Mouse (Mus musculus): ENCODE measurements around the gene Ptprg.

Gene Ptprg

DNA sequence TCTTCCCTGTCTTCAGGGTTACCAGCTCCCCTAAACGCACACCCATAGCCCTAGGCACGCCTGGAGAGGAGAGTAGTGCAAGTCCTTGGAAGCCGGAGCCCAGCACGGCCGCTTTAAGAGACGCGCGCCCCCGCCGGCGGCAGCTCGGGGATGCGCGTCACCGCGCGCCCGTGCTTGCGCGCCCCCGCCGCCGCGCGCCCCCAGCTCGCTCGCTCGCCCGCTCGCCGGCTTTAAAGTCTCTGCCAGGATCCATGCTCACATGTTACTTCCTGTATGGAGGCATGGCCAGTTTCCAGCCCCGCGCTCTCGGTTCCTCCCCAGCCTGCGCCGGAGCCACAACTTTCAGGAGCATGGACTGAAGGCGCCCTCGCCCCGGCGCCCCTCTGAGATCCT is at the start of gene Ptprg:
TSS of gene Ptprg (plus strand) at position 260 of the 393 bp plus-strand sequence.
- DNase-seq: peak; percentile 87 to 90

DNA sequence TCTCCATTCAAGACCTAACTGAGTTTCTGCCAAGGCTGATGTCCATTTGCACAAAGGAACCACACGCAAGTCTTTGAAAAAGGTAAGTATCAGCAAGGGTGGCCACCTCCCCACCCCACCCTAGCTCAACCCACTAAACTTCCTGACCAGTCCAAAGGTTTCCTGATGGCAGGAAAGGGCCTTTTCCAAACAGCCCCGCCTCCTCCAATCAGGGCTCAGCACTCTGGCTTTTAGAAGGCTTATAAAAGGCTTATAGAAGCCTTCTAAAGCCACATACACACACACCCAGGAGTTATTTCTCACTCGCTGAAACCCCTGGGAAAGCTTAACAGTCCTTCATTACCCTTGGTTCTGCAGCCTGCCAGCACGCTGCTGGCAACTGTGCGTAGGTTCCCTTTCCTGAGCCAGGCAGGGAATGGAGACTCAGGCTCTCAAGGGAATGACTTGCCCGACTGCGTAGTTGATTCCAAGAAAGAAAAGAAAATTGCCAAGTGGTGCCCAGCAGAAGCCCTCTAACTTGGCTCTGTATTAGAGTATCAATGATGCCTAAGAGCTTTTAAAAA is 49.4 kb upstream of the Ptprg start:
- DNase-seq: no peak

DNA sequence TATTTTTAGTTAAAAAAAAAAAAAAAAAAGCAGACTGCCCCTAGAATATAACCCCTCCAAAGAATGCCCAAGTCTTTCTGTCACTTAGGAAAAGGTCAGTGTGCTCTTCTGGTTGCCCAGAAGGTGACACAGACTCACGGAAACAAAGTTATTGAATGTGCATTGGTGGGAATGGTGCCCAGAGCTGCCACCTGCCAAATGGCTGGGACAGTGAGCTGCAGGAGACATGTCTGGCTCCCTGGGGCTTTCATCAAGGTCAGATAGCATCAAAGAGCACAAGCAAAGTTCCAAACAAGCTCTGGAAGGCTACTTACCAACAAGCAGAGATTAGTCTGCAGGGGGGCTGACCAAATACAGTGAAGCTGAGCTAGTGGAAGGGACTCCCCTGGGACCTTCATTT is 43.2 kb upstream of the Ptprg start:
- peak in 1 of 2 experiments; percentile 24 for DNase-seq

DNA sequence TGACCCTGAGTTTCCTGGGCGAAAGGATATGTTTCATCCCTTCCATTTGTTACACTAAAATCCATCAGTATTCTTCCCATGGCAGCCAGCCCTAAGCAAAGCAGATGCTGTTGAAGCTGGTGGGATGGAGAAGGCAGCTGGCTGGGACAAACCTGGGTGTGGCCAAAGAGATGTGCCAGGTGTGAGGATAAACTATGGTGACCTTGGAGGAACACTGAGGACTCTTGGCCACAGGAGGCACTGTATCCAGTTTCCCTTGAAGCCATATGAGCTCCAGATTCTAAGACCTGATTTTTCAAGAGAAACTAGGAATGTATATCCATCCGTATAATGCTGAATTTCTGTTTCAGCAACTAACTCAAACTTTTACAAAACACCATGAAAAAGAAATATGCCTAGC is 34.2 kb upstream of the Ptprg start:
- DNase-seq: no peak

DNA sequence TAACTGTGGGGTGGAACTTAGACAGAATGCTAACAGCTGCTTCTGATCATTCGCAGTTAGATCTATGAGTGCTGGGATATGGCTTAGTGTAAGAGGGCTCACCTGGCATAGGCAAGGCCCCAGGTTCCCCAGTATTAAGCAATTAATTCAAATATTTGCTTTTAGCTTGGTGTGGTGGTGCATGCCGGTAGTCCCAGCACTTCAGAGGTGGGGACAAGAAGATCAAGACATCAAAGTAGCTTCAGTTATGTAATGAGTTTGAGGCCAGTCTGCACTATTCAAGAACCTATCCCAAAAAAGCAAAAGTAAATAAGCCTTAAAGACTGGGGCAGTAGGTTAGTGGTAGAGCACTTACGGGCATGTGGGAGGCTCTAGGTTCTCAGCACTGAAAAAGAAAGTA is 30.3 kb upstream of the Ptprg start:
- DNase-seq: no peak

DNA sequence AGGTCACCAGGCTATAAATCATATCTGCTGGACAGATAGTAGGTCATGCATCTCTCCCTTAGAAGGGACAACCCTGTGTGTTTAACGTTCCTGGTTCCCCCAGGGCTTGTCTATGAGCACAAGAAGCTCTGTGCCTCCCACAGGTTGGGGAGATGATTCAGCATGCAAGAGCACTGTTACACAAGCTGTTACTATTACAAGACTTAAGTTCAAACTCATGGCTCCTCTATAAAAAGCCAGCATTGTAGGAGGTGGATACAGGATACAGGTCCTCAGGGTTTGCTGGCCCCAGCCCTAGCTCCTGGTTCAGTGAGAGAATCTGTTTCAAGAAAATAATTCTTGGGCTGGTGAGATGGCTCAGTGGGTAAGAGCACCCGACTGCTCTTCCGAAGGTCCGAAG is 23.7 kb upstream of the Ptprg start:
- DNase-seq: no peak

DNA sequence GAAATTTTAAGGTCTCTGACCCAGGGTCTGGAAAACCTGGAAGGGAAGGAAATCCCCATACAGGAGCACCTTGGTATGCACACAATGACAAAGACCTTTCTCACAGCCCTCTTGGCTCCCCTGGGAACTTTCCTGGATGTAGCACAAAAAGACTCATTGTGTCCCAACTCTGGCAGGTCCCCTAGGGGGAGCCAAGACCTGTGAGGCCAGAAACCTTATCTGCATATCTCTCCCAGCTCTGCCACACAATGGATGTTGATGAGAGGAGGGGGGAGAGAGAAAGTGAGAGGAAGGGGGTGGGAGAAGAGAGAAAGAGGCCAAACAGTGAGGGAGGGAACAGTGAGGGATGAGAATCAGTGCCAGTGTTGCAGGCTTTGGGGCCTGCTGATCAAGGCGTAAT is 18.9 kb upstream of the Ptprg start:
- peak in 1 of 2 experiments; percentile 17 for DNase-seq

DNA sequence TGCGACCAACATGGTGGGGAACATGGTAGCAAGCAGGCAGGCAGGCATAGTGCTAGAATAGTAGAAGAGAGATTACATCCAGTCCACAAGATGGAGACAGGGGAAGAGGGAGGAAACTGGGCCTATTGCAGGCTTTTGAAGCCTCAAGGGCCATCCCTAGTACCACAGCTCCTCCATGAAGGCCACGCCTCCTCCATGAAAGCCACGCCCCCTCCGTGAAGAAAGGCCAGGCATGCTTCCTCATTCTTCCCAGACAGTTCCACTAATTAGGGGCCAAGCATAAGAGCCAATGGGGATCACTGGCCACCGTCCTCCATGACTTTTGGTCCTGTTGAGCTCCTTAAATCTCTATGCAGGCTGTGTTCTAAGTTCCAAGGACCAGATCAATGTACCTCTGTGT is 17.2 kb upstream of the Ptprg start:
- DNase-seq: no peak

DNA sequence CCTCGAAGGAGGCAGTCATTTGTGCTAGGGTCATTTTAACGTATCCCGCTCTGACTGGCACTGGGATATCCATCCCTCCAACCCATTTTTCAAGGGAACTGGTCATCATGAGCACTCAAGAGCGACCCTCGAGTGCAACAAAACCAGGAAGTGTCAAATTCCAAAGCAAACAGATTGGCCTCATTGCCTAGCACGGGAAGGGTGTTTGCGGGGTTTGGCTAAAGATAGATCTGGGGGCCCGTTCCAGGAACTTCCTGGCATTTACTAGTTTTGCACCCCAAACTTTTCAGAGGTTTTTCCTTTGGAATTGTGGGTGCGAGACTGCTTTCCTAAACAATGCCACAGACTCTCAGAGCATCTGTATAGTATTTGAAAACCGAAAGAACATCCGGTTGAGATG is 1.4 kb upstream of the Ptprg start:
- no peak for DNase-seq

DNA sequence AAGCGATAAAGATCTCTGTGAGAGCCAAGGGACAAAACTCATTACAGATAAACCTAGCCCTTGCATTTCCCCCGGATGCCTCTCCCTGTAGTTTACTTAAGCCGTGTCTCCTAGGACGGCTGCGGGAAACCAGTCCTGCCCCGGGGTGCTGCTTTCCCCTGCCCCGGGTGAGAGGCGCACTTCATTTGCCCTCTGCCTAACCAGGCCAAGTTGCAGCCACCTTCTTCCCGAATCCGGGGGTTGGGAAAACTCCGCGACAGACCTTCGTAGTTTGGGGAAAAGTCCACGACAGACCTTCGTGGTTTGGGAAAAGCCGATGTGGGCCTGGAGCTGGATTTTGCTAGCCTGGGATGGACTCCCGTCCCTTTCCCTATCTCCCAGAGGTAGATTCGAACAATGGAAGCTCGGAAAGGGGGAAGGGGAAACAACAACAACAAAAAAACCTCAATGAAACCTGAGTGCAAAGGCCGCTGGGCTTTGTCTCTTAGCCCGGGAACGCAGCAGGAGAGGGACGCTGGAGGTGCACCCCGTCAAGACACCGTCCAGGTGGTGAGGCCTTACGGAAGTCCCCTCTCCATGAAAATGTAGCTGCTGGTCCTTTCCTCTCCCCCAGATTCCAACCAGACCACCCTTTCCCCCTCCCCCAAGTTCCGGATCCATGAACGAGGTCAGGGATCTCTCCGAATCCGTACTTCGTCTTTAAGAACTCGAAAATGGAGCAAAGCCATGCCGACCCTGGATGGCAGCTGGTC is 635 bp upstream of the Ptprg start:
- peak; percentile 42 to 49 for DNase-seq

DNA sequence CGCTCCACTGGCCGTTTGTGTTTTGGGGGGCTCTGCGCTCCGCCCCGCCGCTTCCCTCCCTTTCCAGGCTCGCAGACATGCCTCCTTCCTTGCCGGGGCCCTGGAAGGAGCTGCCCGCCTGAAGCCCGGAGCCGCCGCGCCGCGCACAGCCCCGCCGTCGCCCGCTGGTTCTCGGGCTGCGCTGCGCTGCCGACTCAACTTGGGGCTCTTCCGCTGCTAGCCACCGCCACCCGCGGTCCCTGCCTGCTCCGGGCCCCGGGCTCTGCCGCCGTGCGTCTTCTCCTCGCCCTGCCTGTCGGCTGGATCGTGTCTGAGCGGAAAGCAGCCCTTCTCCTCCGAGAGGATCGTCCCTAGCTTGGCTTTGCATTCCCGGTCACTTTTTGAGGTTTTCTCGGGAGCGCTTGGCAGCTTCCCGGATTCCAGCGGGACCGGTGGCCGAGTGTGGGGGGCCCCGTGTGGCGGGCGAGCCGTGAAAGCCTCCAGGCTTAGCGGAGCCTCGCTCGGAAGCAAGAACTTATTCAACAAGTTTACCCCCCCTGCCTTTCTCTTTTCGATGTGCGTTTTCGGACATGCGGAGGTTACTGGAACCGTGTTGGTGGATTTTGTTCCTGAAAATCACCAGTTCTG is 460 bp downstream of the Ptprg start:
- DNase-seq: peak in 1 of 2 experiments; percentile 39

DNA sequence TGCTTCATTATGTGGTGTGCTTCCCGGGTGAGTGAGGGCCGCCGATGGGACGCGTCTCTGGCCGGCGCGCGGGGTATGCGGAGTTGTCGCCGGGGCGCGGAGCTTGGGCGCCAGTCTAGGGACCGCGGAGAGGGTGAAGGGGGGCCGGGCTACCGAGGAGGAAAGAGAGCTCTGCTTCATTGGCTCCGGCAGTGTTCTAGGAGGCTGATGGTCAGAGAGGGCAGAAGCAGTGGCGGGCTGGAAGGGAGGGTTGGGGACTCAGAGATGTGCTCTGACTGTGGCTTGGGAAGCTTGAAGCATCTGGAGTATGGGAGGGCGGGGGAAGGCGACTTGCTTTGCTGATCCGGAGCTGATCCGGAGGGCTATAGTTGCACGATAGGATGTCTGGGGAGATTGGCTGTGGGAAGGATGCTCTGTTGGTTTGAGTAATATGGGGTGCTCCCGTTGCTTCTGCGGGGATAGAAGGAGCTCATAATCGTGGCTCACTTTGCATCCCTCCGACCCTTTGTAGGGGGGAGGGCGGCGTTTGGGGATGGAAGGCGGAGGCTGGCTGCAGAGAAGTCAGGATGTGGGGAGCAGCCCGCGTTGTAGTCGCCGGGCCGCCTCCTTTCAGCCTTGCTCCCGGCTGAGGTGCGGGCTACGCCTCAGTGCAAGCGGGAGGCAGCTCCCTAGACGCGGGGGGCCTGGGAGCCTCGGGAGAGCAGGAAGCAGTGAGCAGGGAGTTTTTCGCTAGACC is 1.1 kb downstream of the Ptprg start:
- DNase-seq: peak in 1 of 2 experiments; percentile 54

DNA sequence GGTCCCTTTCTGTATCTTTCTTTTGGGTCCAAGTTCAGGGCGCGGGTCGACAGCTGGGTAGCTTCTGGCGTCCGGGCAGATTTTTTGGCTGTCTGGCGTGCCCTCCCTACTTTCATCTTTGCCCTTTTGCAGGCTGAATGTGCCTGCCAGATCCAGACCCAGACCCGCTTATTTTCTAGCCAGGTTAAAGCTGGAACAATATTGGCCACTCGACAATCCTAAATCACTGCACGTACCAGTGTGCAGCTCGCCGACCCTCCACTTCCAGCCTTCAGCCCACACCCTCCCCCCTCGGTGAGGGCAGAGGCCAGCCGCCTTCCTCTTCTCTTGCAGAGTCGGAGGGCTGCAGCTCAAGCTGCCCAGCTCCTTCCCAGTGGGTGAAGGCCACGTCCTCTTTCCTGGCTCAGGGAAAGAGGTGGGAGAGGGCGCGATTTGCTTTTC is 1.7 kb downstream of the Ptprg start:
- no peak for DNase-seq

DNA sequence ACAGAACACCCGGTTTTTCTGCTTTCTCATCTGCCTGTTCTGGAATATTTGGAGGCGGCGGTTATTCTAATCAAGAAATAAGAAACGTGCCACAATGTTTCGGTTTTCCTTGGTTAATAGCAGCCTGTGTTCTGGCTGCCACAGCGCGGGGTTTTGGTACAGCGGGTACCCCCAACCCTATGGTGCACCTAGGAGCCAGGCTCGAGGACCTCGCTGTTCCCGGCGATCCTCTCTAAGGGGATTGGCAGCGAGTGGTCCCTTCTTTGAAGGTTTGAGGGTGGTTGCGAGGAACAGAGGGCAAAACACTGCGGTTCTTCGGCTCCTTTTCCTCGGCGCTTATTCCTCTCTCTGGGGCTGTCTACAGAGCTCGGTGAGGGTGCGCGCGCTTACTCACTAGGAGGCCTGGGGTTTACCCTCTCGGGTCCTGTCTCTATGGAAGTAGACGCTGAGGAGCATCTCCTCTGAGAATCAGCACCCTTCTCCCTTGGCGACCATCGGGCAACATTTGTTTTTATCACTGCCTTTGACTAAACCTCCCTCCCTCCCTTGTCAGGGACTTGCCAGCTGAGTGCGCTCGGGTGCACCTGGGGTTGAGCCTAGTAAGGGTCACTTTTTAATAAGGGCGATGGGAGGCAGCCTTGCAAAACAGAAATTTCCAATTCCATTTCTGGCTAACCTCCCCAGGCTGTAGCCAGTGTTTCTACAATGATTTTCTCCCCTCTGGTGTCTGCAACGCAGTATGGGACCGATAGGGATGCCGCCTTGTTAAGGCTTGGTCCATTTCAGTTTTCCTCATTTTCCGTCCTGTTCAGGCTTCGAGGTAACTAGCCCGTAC is 2.4 kb downstream of the Ptprg start:
- no peak for DNase-seq

DNA sequence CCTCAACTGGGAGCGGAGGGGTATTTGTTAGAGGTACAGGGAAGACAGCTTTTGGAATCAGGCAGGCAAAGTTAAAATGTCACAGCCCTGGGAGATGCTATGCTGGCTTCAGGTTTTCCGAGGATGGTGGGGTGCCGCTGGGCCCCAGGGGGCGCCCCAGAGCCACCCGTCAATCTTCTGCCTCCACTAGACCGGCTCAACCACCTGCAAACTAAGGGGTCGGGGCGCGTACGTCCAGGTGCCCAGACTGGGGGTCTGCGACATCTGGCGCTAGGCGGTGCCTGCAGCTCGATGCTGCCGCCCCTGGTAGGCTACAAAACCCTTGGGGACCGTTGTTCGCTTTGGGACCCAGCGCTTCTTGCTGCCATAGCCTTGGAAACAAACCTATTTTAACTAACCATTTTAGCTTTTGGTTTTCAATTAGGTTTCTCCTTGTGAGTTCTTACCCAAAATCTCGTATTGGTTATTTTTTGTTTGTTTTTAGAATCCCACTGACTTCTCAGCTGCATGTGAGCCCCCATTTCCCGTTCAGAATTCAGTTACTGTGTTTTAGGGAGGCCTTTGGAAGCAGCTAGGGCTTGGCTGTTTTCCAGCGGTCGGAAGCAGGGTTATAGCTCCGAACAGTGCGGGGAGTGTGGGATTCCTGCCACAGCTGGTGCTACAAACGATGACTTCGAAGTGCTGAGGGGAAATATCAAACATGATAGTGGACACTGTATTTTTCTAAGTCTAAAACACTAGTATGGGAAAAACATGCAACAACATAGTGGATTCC is 3.2 kb downstream of the Ptprg start:
- DNase-seq: peak; percentile 59 to 71

DNA sequence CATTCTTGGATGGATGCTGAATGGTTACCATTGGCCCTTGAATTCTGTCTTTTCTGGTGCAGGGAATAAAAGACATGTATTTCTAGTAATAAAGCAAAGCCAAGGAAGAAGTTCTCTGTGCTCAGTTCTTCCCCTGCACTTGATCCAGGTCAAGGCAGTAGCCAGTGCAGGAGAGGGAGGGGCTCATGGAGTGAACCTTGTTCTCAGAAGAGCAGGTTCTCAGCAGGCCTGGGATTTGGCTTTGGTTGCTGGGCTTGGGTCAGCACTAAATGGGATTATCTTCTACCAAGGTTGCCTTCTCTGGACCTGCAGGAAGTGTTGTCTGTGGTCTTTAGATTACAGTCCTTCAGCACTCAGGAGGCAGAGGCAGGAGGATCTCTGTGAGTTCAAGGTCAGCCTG is 5.2 kb downstream of the Ptprg start:
- DNase-seq: peak in 1 of 2 experiments; percentile 39

DNA sequence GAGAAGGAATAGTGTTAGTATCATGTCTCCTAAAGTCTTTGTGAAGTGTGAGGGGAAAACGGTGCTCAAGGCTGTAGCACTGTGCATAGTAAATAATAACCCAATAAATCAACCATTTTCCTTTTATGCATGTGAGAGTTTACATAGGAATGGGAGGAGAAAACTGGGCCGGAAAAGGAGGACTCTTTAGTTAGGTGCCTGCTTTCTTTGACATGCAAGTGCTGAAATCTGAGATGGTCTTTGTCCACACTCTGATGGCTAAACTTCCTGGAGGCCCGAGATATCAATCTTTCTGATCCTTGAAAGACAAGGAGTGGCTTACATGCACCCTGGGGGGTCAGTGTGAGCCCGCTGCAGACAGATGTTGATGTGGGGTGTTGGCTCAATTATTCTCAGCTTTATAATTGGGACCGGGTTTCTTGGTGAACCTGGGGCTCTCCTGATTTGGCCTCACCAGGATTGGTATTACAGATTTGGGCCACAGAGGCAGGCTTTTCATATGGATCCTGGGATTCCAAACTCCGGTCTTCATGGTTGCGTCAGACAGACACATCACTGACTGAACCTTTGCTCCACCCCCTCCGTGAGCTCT is 7.4 kb downstream of the Ptprg start:
- no peak for DNase-seq

DNA sequence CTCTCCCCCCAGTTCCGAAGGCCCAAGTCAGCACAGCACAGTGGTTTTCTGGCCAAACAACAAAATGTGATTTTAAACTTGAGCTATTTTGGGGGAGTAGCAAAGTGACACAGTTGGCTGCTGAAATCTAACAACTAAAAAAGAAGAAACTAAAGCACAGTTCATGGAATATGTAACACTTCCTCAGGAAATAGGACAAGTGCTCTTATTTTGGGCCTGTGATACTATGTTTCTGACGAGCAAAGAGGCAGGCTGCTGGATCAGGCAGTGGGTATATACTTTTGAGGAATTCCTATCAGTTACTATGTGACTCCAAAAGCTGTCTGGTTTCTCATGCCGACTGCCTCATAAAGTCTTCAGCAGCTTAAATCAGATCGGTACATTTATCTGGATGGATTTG is 8.1 kb downstream of the Ptprg start:
- no peak for DNase-seq

DNA sequence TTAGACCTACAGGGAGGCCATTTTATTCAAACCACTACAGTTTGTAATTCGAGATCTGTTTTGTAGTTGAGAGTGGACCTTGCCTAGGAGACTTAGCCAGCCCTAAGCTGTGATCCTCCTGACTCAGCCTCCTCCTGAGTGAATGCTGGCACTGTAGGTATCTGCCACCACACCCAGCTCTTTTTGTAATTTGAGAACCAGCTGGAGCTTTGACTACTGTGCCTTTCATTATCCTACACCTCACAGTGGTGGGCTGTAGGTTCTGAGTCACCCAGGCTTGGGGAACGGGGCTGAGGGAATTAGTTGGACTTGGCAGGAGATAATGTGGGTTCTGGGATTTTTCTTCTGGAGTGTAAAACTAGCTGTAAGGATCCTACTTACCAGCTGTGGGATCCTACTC is 9.5 kb downstream of the Ptprg start:
- DNase-seq: no peak

DNA sequence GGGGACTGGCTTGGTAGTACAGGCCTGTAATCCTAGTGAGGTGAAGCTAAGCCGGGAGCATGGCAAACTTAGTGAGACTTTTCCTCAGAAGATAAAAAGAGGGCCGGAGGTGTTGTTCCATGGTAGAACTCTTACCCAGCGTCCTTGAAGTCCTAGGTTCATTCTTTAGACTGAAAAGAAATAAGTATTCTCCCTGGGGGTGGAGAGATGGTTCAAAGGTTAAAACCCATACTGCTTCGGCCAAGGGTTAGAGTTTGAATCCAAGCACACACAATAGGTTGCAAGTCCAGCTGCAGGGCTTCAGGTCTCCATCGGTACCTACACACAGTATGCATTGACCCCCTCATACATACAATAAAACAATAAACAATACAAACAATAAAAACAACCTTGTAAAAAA is 10.3 kb downstream of the Ptprg start:
- no peak for DNase-seq

DNA sequence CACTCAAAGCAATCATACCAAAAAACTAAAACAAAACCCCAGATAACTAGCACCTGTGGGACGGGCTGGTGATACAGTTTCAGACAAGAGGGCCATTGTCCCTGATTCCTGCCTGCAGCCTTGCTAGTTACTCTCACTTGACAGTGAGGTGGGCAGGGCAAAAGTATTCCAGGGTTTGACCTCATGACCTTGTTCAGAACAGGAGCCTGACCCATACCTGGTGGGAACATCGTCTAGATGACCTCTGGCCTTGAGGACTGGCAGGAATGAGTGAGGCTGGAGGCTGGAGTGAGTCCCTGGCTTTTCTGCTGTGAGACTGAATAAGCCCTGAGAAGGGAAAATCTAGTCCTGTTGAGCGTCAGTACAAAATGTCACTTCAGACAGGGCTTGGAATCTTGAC is 11.1 kb downstream of the Ptprg start:
- DNase-seq: no peak
